Mouse (Mus musculus) stomach, embryonic 15.5 days (tissue): Measurements from ENCODE around the gene Icam5. TPM values are rescaled to one million over a fixed set of nuclear protein-coding genes. Genes with fewer than 3 reads are reported as not detected.
"Not testable (repeated sequence)": the region's sequence is repeated elsewhere in the genome, so short reads cannot be mapped to it uniquely, and the experiment has no call there.

Experiments
- ATAC-seq: fragments of 200-750 bp; cut with Nextera tagmentation; 2 replicates; pipeline ENCODE4 v1.8.0; 2017; ENCODE audit warnings: low read depth, moderate number of reproducible peaks, moderate TSS enrichment; ENCODE audit not compliant: insufficient read depth, low FRiP score
- H3K27ac ChIP-seq: fragments of 300-500 bp; sonication (generic); 2 replicates; pipeline ENCODE4 v1.5.1; 2015; ENCODE audit warnings: mild to moderate bottlenecking, inconsistent platforms
- H3K27me3 ChIP-seq: fragments of 300-500 bp; sonication (generic); replicated peaks from 2 replicates; pipeline ENCODE4 v1.6.1; 2015; ENCODE audit warnings: inconsistent platforms
- H3K36me3 ChIP-seq: fragments of 300-500 bp; sonication (generic); 2 replicates; pipeline ENCODE4 v1.6.1; 2015; ENCODE audit warnings: inconsistent platforms
- H3K4me1 ChIP-seq: fragments of 300-500 bp; sonication (generic); 2 replicates; pipeline ENCODE4 v1.6.1; 2015; ENCODE audit warnings: inconsistent platforms
- H3K4me2 ChIP-seq: fragments of 300-500 bp; sonication (generic); 2 replicates; pipeline ENCODE4 v1.6.1; 2015; ENCODE audit warnings: mild to moderate bottlenecking, inconsistent platforms
- H3K4me3 ChIP-seq: fragments of 300-500 bp; sonication (generic); replicated peaks from 2 replicates; pipeline ENCODE4 v1.5.1; 2015; ENCODE audit warnings: inconsistent platforms
- H3K9ac ChIP-seq: fragments of 300-500 bp; sonication (generic); 2 replicates; pipeline ENCODE4 v1.6.1; 2015; ENCODE audit warnings: inconsistent platforms
- H3K9me3 ChIP-seq: fragments of 300-500 bp; sonication (generic); 2 replicates; pipeline ENCODE4 v1.6.1; 2016; ENCODE audit warnings: inconsistent platforms
- WGBS: fragments of 180-500 bp; shearing (Covaris S2); methylation state at CpG from one replicate; pipeline ENCODE4 v1.1.7; 2015; 5-methylcytosine and 5-hydroxymethylcytosine counted together
- polyA plus RNA-seq: library from polyadenylated mRNA; unstranded; fragments of >200 nt; fragmentation: Nextera tagmentation; extraction: Ambion mirVana; gene quantifications from 2 replicates; pipeline ENCODE4 v1.2.1, GENCODE M21; 2015

Gene Icam5
- polyA plus RNA-seq, 1 experiment from 2014 or later = 0.21 TPM

DNA sequence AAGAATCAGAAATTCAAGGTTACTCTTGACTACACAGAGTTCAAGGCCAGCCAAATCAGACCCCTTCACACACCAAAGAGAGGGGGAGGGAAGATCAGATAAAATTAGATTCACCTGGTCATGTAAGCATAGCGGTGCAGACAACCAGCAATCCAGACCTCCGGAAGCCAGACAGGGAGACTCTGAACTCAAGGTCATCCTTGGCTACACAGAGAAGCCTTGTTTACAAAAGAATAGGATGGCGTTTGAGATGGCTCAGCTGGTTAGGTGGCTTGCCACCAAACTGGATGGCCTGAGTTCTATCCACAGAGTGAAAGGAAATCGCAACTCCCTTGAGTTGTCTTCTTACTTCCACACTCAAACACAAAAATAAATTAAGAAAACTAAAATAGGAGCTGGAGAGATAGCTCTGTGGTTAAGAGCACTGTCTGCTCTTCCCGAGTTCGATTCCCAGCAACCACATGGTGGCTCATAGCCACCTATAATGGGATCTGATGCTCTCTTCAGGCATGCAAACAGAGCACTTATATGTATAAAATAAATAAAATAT lies 30.1 kb upstream of the Icam5 start:
- no peaks in the 10 kb centered on the region for H3K9me3 ChIP-seq
- 50% methylated on average over 6 of the region's 6 CpGs for WGBS
- peaks cover 13% of the 10 kb centered on the region; the same call in 1 of the 2 replicates for H3K36me3 ChIP-seq
- H3K4me3 ChIP-seq = no peak overlapping the region
- H3K9ac ChIP-seq = no peak overlapping the region
- no peak overlapping the region for H3K4me2 ChIP-seq
- H3K27ac ChIP-seq = no peak overlapping the region
- no peaks in the 10 kb centered on the region for H3K27me3 ChIP-seq
- peaks cover 9% of the 10 kb centered on the region for H3K4me1 ChIP-seq
- no peak for ATAC-seq

DNA sequence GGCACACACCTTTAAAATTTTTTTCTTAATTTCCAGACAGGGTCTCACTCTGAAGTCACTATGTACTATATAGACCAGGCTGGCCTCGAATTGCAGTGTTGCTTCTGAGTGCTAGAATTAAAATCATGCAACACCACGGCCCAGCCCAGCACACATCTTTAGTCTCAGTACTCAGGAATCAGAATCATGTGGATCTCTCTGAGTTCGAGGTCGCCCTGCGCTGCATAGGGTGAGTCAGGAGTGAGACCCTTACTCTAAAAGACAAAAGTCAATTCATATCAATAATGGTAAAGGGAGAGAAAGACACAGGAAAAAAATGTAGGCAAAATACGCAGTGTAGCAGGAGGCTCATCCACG lies 29.6 kb upstream of the Icam5 start:
- Histone ChIP-seq H3K27me3 (no peaks in the 10 kb centered on the region), H3K27ac (peak overlapping the region; percentile 78), H3K36me3 (peaks cover 17% of the 10 kb centered on the region; the same call in 1 of the 2 replicates), H3K9ac (peak overlapping the region; percentile 51; the same call in 1 of the 2 replicates), H3K4me2 (peak overlapping the region; percentile 90), H3K4me3 (peak overlapping the region; percentile 72), H3K4me1 (peaks cover 9% of the 10 kb centered on the region), H3K9me3 (no peaks in the 10 kb centered on the region)
- 11% methylated on average over 7 of the region's 7 CpGs for WGBS
- ATAC-seq = peak; percentile 7; the same call in 1 of the 2 replicates

DNA sequence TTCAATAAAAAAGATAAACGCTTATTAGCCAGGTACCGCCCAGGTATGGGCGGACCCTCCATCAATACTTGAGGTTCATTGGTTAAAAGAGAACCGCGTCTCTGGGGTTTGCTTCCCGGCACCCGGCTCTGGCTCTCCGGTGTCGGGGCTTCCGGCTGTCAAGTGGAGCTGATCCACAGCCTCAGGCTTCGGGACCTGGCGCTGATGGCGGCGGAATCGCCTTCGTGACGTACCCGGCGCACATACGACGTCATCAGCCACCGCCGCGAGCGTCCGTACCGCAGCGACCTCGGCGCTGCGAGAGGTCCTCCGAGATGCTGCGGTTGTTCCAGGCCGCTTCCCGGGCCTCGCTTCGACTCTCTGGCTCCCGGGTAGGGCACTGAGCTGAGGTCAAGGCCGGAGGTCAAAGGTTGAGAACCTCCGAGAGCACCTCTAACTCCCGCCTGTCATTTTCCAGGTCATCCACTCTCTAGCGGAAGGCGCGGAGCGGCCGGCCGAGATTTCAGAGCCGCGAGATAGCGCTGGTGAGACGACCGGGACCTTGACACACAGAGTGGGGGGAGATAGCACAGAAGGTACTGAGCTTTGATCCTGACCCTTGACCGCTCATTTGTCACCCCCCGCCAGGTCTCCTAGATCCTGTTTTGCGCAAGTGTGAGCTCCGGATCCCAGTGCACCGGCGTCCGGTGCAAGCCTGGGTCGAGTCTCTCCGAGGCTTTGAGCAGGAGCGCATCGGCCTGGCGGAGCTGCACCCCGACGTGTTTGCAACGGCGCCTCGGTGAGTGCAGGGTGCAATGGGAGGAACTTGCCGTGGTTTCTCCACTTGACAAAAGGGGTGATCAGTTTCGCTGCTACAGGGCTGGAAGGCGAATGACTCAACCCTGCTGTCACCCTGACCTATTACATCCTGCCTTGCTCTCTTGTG lies 29.0 kb upstream of the Icam5 start, which contains the start of gene Mrpl4:
Gene Mrpl4 (plus strand): TSS at position 112 of the 925 bp plus-strand sequence.
- Histone ChIP-seq H3K4me1 (peaks cover 9% of the 10 kb centered on the region), H3K27me3 (no peaks in the 10 kb centered on the region), H3K36me3 (peaks cover 21% of the 10 kb centered on the region; the same call in 1 of the 2 replicates), H3K4me2 (peak within 1 kb of the TSS; percentile 90), H3K4me3 (peak within 1 kb of the TSS; percentile 72), H3K9me3 (no peaks in the 10 kb centered on the region), H3K27ac (peak within 1 kb of the TSS; percentile 78), H3K9ac (peak within 1 kb of the TSS; percentile 51)
- under 1% methylated on average over 72 of the region's 72 CpGs for WGBS
- peak; percentile 85 for ATAC-seq

DNA sequence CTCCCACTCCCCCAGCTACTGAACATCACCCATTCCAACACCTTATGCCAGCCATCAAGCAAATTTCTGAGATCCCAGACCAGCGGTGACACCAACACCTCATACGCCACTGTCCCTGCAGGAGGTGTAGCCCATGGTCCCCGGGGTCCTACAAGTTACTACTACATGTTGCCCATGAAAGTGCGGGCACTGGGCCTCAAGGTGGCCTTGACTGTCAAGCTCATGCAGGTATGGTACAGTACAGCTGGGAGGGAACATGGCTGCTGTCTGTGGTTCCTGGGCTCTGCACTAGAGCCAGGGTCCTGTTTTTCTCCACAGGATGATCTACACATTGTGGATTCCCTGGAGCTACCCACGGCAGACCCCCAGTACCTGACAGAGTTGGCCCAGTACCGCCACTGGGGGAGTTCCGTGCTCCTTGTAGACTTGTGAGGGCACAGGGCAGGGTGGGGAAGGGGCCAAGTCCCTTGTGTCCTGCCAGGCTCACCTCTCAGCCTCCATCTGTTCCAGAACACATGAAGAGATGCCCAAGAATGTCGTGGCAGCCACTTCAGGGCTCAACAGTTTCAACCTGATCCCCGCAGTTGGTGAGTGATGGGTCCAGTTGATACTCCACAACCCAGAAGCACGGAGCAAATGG lies 24.4 kb upstream of the Icam5 start:
- Histone ChIP-seq H3K27ac (no peak overlapping the region), H3K4me1 (peaks cover 10% of the 10 kb centered on the region; the same call in 1 of the 2 replicates), H3K36me3 (peaks cover 29% of the 10 kb centered on the region), H3K9ac (no peak overlapping the region), H3K9me3 (no peaks in the 10 kb centered on the region), H3K27me3 (no peaks in the 10 kb centered on the region), H3K4me2 (no peak overlapping the region), H3K4me3 (no peak overlapping the region)
- ATAC-seq = no peak
- WGBS = 94% methylated on average over 10 of the region's 10 CpGs

DNA sequence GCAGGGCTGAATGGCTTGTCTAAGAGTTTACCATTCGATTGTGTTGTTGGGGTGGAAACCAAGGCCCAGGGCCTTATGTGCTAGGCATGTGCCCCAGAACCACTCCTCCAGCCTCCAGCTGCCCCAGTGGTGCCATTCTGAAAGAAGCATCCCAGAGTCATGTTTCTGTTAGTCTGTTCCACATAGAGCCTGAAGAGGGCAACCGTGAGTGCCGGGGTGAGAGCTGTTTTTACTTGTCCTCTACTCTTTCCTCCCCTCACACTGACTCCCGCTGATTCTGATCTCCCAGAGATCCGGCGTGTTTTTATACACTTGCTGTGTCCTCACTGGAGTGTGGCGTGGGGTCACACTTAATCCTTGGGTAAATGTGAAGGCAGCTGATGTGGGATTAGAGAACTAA lies 23.9 kb upstream of the Icam5 start:
- no peak overlapping the region for H3K27ac ChIP-seq
- H3K4me1 ChIP-seq = peaks cover 10% of the 10 kb centered on the region; the same call in 1 of the 2 replicates
- H3K4me2 ChIP-seq = no peak overlapping the region
- H3K4me3 ChIP-seq = no peak overlapping the region
- H3K36me3 ChIP-seq = peaks cover 29% of the 10 kb centered on the region
- no peak for ATAC-seq
- H3K9me3 ChIP-seq = no peaks in the 10 kb centered on the region
- no peak overlapping the region for H3K9ac ChIP-seq
- no peaks in the 10 kb centered on the region for H3K27me3 ChIP-seq
- WGBS = 81% methylated on average over 7 of the region's 7 CpGs

DNA sequence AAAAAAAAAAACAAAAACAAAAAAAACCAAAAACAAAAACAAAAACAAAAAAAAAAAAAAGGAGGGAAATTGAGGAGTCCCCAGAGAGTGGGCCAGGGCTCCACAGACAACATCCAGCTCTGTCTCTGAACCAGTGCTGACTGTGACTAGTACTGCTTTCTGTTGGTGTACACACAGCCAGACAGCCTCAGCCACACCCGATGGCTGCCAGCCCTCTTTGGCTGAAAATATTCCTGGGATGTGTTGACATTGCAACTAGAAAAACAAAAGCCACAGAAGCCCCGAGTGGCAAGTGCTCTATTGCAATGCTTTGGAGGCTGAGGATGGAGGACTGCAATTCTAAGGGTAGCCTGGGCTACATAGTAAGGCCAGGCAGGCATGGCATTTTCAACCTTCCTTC lies 21.5 kb upstream of the Icam5 start:
- 50% methylated on average over 2 of the region's 2 CpGs for WGBS
- Histone ChIP-seq H3K9ac (no peak overlapping the region), H3K27ac (no peak overlapping the region), H3K36me3 (peaks cover 27% of the 10 kb centered on the region), H3K4me3 (no peak overlapping the region), H3K27me3 (0 out of 2 replicates have a peak, but pooled peaks cover 5% of the 10 kb centered on the region), H3K4me1 (peaks cover 12% of the 10 kb centered on the region), H3K9me3 (no peaks in the 10 kb centered on the region), H3K4me2 (no peak overlapping the region)
- ATAC-seq = no peak

DNA sequence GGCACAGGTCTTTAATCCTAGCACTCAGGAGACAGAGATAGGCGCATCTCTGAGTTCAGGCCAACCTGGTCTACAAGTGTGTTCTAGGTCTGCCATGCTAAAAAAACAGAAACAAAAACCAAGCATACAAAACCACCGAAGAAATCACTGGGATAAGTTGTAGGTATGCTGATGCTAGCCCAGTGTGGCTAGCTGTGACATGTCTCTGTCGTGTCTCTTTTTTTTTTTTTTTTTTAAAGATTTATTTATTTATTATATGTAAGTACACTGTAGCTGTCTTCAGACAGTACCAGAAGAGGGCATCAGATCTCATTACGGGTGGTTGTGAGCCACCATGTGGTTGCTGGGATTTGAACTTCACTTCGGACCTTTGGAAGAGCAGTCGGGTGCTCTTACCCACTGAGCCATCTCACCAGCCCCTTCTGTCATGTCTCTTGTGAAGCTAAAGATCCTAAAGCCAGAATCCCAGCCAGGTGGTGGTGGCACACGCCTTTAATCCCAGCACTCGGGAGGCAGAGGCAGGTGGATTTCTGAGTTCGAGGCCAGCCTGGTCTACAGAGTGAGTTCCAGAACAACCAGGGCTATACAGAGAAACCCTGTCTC lies 20.8 kb upstream of the Icam5 start:
- not testable (repeated sequence) for H3K4me2 ChIP-seq, H3K4me3 ChIP-seq, ATAC-seq, H3K27me3 ChIP-seq, H3K9me3 ChIP-seq, H3K9ac ChIP-seq, H3K27ac ChIP-seq
- 67% methylated on average over 9 of the region's 9 CpGs for WGBS
- Histone ChIP-seq H3K36me3 (peaks cover 21% of the 10 kb centered on the region), H3K4me1 (peaks cover 19% of the 10 kb centered on the region)

DNA sequence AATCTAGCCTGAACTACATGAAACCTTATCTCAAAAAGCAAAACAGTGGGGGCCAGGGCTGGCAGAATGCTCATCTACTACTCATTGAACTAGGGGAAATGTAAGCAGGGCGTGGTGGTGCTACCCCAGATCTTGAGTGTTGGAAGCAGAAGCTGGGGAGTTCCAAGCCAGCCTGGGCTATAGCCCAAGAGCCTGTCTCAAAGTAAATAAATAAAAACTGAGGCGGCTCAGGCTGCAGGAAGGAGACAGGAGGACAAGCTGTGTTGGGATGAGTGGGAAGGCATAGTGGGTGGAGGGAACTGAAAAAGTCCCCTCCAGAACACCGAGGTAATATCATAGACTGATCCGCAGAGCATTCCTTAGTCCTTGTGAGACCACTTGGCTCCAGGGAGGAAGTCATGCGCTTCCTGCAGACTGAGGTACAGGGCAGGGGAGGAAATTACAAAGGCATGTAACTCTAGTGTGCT lies 20.0 kb upstream of the Icam5 start:
- Histone ChIP-seq H3K4me2 (no peak overlapping the region), H3K4me1 (peaks cover 26% of the 10 kb centered on the region), H3K9ac (no peak overlapping the region), H3K36me3 (peaks cover 14% of the 10 kb centered on the region), H3K27me3 (0 out of 2 replicates have a peak, but pooled peaks cover 11% of the 10 kb centered on the region), H3K4me3 (no peak overlapping the region), H3K9me3 (no peaks in the 10 kb centered on the region), H3K27ac (peak overlapping the region; percentile 59)
- ATAC-seq = no peak
- WGBS = 37% methylated on average over 5 of the region's 5 CpGs

DNA sequence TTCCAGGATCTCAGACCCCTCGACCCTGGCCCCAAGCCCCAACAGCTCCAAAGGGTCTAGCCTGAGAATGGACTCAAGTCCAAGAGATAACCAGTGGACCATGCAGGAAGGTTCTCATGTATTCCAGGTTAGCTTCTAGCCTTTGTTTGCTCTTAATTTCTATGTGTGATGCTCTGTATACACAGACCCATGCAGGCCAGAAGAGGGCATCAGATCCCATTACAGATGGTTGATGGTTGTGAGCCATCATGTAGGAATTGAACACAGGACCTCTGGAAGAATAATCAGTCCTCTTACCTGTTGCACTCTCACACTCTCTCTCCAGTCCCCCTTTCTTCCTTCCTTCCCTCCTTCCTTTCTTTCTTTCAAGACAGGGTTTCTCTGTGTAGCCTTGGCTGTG lies 19.5 kb upstream of the Icam5 start:
- peaks cover 10% of the 10 kb centered on the region for H3K36me3 ChIP-seq
- H3K4me3 ChIP-seq = no peak overlapping the region
- peaks cover 31% of the 10 kb centered on the region for H3K4me1 ChIP-seq
- H3K9me3 ChIP-seq = no peaks in the 10 kb centered on the region
- ATAC-seq = no peak
- no peak overlapping the region for H3K9ac ChIP-seq
- peaks cover 15% of the 10 kb centered on the region; the same call in 1 of the 2 replicates for H3K27me3 ChIP-seq
- no peak overlapping the region for H3K4me2 ChIP-seq
- H3K27ac ChIP-seq = peak overlapping the region; percentile 59
- WGBS = 38% methylated on average over 1 of the region's 1 CpGs

DNA sequence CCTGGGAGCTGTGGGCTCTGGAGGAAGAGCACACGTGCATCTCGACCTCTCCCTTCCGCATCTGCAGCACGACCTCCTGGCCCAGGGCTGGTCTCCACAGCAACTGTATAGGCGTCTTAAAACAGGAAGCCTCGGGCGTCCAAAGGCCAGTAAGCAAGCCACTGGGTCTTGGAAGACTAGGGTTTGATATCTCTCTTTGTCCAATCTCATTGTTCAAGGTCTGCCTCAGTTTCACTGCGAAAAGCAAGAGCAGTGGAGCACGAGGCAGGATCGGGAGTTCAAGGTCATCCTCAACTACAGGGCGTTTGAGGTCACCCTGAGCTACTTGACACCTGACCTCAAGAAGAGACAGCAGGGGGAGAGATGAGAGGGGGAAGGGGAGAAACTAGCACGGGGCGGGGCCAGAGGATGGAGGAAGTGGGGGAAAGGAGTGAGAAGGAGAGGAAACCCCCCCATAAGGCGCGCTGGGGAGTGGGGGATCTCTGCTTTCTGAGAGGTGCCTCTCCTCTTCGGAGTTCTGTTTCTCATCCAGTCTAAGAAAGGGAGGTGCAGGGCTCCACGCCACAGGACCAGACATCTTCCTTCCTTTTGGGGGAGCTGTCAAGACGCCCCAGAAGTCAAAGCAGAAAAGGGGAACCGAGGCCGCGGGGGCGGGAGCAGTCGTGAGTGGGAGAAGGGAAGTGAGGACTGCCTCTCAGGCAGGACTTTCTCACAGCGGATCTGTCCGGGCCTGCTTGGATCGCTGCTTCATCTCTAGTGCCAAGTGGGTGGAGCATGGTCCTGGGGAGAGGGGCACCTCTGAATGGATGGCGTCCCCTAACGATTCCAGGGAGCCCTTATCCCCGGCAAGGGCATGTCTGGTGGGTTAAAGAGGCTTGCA lies 16.9 kb upstream of the Icam5 start:
- peak; percentile 64; the same call in 1 of the 2 replicates for ATAC-seq
- peaks cover 34% of the 10 kb centered on the region for H3K4me1 ChIP-seq
- peaks cover 18% of the 10 kb centered on the region; the same call in 1 of the 2 replicates for H3K27me3 ChIP-seq
- no peak overlapping the region for H3K9ac ChIP-seq
- no peaks in the 10 kb centered on the region for H3K9me3 ChIP-seq
- peak overlapping the region; percentile 55 for H3K27ac ChIP-seq
- no peaks in the 10 kb centered on the region for H3K36me3 ChIP-seq
- 5% methylated on average over 29 of the region's 29 CpGs for WGBS
- peak overlapping the region; percentile 46 for H3K4me3 ChIP-seq
- peak overlapping the region; percentile 72 for H3K4me2 ChIP-seq
